Mouse (Mus musculus) lung, postnatal 0 days (tissue): Measurements from ENCODE around the gene Tap2. TPM values are rescaled to one million over a fixed set of nuclear protein-coding genes. Genes with fewer than 3 reads are reported as not detected.
"Not testable (repeated sequence)": the region's sequence is repeated elsewhere in the genome, so short reads cannot be mapped to it uniquely, and the experiment has no call there.

Source experiments
- ATAC-seq: fragments of 200-750 bp; cut with Nextera tagmentation; 2 replicates; pipeline ENCODE4 v1.8.0; 2017; ENCODE audit warnings: moderate library complexity
- DNase-seq: peaks from one replicate; pipeline ENCODE4 v3.0.0-alpha.2; 2016; ENCODE audit warnings: low spot score
- H3K27ac ChIP-seq: fragments of 300-500 bp; sonication (generic); 2 replicates; pipeline ENCODE4 v1.5.1; 2014; ENCODE audit warnings: antibody characterized with exemption, mild to moderate bottlenecking, low read length, mixed read lengths
- H3K27me3 ChIP-seq: fragments of 300-500 bp; sonication (generic); replicated peaks from 2 replicates; pipeline ENCODE4 v1.6.1; 2014; ENCODE audit warnings: low read length, mixed read lengths; ENCODE audit not compliant: insufficient read depth
- H3K36me3 ChIP-seq: fragments of 300-500 bp; sonication (generic); 2 replicates; pipeline ENCODE4 v1.6.1; 2014; ENCODE audit warnings: low read length, mixed read lengths; ENCODE audit not compliant: insufficient read depth
- H3K4me1 ChIP-seq: fragments of 300-500 bp; sonication (generic); 2 replicates; pipeline ENCODE4 v1.6.1; 2014; ENCODE audit warnings: antibody characterized with exemption, low read depth, low read length, mixed read lengths; ENCODE audit not compliant: insufficient read depth
- H3K4me2 ChIP-seq: fragments of 300-500 bp; sonication (generic); replicated peaks from 2 replicates; pipeline ENCODE4 v1.6.1; 2014; ENCODE audit warnings: low read depth, mild to moderate bottlenecking, low read length, moderate library complexity, mixed read lengths
- H3K4me3 ChIP-seq: fragments of 300-500 bp; sonication (generic); 2 replicates; pipeline ENCODE4 v1.5.1; 2014; ENCODE audit warnings: low read depth, low read length
- H3K9ac ChIP-seq: fragments of 300-500 bp; sonication (generic); replicated peaks from 2 replicates; pipeline ENCODE4 v1.6.1; 2014; ENCODE audit warnings: low read depth, mild to moderate bottlenecking
- H3K9me3 ChIP-seq: fragments of 300-500 bp; sonication (generic); 2 replicates; pipeline ENCODE4 v1.6.1; 2016; ENCODE audit warnings: low read length, mixed read lengths
- CTCF ChIP-seq: IDR thresholded peaks from 2 replicates; pipeline ENCODE4 v1.5.1; 2016; ENCODE audit warnings: antibody characterized with exemption, mild to moderate bottlenecking
- EP300 ChIP-seq: IDR thresholded peaks from 2 replicates; pipeline ENCODE4 v1.6.1; 2016; ENCODE audit warnings: antibody characterized with exemption, mild to moderate bottlenecking, control low read depth
- WGBS: fragments of 180-500 bp; shearing (Covaris S2); extraction: QIAGEN DNeasy Blood & Tissue Kit; methylation state at CpG from one replicate; pipeline ENCODE4 v1.1.7; 2014; 5-methylcytosine and 5-hydroxymethylcytosine counted together
- polyA plus RNA-seq: library from polyadenylated mRNA; unstranded; fragments of >200 nt; fragmentation: Nextera tagmentation; extraction: Ambion mirVana; gene quantifications from 2 replicates; pipeline ENCODE4 v1.2.1, GENCODE M21; 2015

Tap2 gene
- polyA plus RNA-seq, 1 experiment from 2014 or later, result 23.9 TPM

GRCm38 (mm10) chr17:34217216-34217928 lies 14.0 kb downstream of the Tap2 start:
- Histone ChIP-seq H3K27me3 (0 out of 2 replicates have a peak, but pooled peaks cover 2% of the 10 kb centered on the region), H3K36me3 (no peaks in the 10 kb centered on the region), H3K4me3 (no peak overlapping the region), H3K27ac (no peak overlapping the region), H3K4me2 (no peak overlapping the region), H3K9ac (no peak overlapping the region), H3K4me1 (no peaks in the 10 kb centered on the region), H3K9me3 (no peaks in the 10 kb centered on the region)
- TF ChIP-seq CTCF, result no peak
- no peak for TF ChIP-seq EP300
- DNase-seq, result no peak
- no peak for ATAC-seq
- 84% methylated on average over 8 of the region's 8 CpGs for WGBS

GRCm38 (mm10) chr17:34217986-34218385 lies 14.7 kb downstream of the Tap2 start:
- TF ChIP-seq EP300 (no peak), CTCF (no peak)
- H3K9me3 ChIP-seq, result no peaks in the 10 kb centered on the region
- H3K4me1 ChIP-seq, result no peaks in the 10 kb centered on the region
- H3K9ac ChIP-seq, result no peak overlapping the region
- H3K4me3 ChIP-seq, result no peak overlapping the region
- peak overlapping the region; percentile 35; the same call in 1 of the 2 replicates for H3K4me2 ChIP-seq
- WGBS, result 79% methylated on average over 5 of the region's 5 CpGs
- no peak overlapping the region for H3K27ac ChIP-seq
- 0 out of 2 replicates have a peak, but pooled peaks cover 2% of the 10 kb centered on the region for H3K27me3 ChIP-seq
- H3K36me3 ChIP-seq, result no peaks in the 10 kb centered on the region
- ATAC-seq (no peak), DNase-seq (no peak)

- Histone ChIP-seq H3K27me3 (no peaks in the 10 kb centered on the region), H3K36me3 (no peaks in the 10 kb centered on the region), H3K4me2 (peak overlapping the region; percentile 35), H3K4me1 (no peaks in the 10 kb centered on the region), H3K27ac (peak overlapping the region; percentile 47), H3K9me3 (no peaks in the 10 kb centered on the region), H3K9ac (no peak overlapping the region), H3K4me3 (peak overlapping the region; percentile 10; the same call in 1 of the 2 replicates)
- ATAC-seq (peak; percentile 59), DNase-seq (peak; percentile 49)
- WGBS, result 54% methylated on average over 11 of the region's 11 CpGs
- TF ChIP-seq CTCF, result no peak
- TF ChIP-seq EP300, result no peak
Measured at GRCm38 (mm10) chr17:34218675-34219074, 15.3 kb downstream of the Tap2 start.

- peak; percentile 22 for DNase-seq
- not testable (repeated sequence) for ATAC-seq, H3K9me3 ChIP-seq, H3K36me3 ChIP-seq, H3K27me3 ChIP-seq, H3K9ac ChIP-seq, H3K27ac ChIP-seq, H3K4me1 ChIP-seq
- peak overlapping the region; percentile 35 for H3K4me2 ChIP-seq
- peak; percentile 67 for TF ChIP-seq CTCF
- 91% methylated on average over 8 of the region's 11 CpGs for whole genome bisulfite sequencing
- peak overlapping the region; percentile 10; the same call in 1 of the 2 replicates for H3K4me3 ChIP-seq
Measured at GRCm38 (mm10) chr17:34219096-34219495, 15.8 kb downstream of the Tap2 start.

- H3K4me2 ChIP-seq, H3K9ac ChIP-seq, DNase-seq, H3K27me3 ChIP-seq, H3K36me3 ChIP-seq, H3K27ac ChIP-seq, H3K4me3 ChIP-seq, ATAC-seq, H3K9me3 ChIP-seq, H3K4me1 ChIP-seq: not testable (repeated sequence)
- WGBS, result 98% methylated on average over 3 of the region's 7 CpGs
Measured at GRCm38 (mm10) chr17:34219801-34220200, 16.5 kb downstream of the Tap2 start.

- not testable (repeated sequence) for DNase-seq, H3K4me1 ChIP-seq, ATAC-seq, H3K4me3 ChIP-seq, H3K9me3 ChIP-seq, H3K27me3 ChIP-seq, H3K36me3 ChIP-seq, H3K9ac ChIP-seq, H3K4me2 ChIP-seq, H3K27ac ChIP-seq
- WGBS, result no CpG with 5 or more reads among the region's 16 CpGs
Measured at GRCm38 (mm10) chr17:34220401-34220800, 17.1 kb downstream of the Tap2 start.

GRCm38 (mm10) chr17:34224816-34225215 lies 21.5 kb downstream of the Tap2 start:
- TF ChIP-seq EP300, result no peak
- no peak for TF ChIP-seq CTCF
- no peaks in the 10 kb centered on the region for H3K27me3 ChIP-seq
- no peaks in the 10 kb centered on the region for H3K9me3 ChIP-seq
- no peaks in the 10 kb centered on the region for H3K4me1 ChIP-seq
- no peak overlapping the region for H3K4me3 ChIP-seq
- ATAC-seq (no peak), DNase-seq (no peak)
- H3K9ac ChIP-seq, result no peak overlapping the region
- 92% methylated on average over 3 of the region's 3 CpGs for WGBS
- H3K4me2 ChIP-seq, result no peak overlapping the region
- no peaks in the 10 kb centered on the region for H3K36me3 ChIP-seq
- no peak overlapping the region for H3K27ac ChIP-seq
